Mouse (Mus musculus) layer of hippocampus, adult 8-10 months (tissue): Measurements from ENCODE around the gene Gm17304. TPM values are rescaled to one million over a fixed set of nuclear protein-coding genes. Genes with fewer than 3 reads are reported as not detected.
A peak's percentile ranks its signal among the peaks of the same experiment; 100 is the strongest.

Experiments
- DNase-seq, 2 experiments: peaks; one replicate each; pipeline ENCODE4 v3.0.0; 2022; ENCODE audit warnings: low spot score in 2 of 2
- total RNA-seq, 4 experiments: library from RNA; stranded (reverse); gene quantifications; 2 replicates each; pipeline ENCODE4 v1.2.4; 2022

Gene Gm17304
- not detected for total RNA-seq

- no peak for DNase-seq
Observed at GRCm38 (mm10) chr5:106608798-106609197, at the start of gene Gm17304. Gm17304 (plus strand) TSS chr5:106609098.

DNA sequence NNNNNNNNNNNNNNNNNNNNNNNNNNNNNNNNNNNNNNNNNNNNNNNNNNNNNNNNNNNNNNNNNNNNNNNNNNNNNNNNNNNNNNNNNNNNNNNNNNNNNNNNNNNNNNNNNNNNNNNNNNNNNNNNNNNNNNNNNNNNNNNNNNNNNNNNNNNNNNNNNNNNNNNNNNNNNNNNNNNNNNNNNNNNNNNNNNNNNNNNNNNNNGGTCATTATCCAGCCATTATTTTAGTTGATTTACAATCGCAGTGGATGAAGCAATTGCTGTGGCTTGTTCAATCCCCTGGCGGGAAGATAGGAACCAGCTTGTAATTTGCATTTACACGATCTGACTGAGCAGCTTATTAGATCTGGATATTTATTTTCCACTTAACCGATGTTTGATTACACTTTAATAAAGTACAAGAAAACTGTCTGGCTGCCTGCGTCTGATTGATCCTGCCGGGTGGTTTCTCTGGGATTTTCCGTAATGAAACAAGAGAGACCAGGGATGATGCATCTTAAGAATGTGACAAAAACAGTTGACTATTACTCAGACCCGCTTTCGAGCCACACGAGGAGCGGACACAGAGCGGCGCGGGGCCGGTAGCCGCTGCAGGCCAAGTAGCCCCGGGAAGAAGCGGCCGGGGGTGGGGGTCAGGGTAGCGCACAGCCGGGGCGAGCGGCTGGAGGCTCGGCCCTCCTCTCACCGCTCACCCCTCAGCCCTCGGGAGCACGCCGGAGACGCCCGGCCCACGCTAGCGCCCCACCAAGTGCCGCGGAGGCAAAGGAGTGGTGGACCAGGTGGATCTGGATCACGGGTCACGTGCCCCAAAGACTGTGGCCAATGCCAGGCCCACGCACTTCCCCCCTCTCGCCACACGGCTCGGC is 48.0 kb upstream of the Gm17304 start:
- DNase-seq: peak in 1 of 2 experiments; percentile 18

GRCm38 (mm10) chr5:106561499-106561822 is 47.4 kb upstream of the Gm17304 start:
- no peak for DNase-seq

DNA sequence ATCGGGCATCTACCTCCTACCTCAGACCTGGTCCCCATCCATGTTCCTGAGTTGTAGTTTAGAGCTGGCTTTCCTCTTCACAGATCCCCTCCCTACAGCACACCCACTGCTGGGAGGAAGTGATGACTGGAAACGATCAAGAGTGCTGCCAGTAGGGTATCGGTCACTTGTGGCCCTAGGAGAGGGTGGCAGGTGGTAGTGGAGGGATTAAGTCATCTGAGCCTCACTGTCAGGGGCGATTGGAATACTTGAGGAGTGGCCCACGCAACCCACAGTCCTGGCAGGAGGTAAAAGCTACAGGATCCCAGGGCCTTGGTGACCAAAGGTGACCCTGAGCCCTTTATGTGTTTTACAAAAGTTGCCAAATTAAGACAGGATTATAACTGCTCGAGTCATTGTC is 42.9 kb upstream of the Gm17304 start:
- no peak for DNase-seq

- DNase-seq: peak in 1 of 2 experiments; percentile 8
Observed at GRCm38 (mm10) chr5:106573742-106574559, 34.9 kb upstream of the Gm17304 start.

DNA sequence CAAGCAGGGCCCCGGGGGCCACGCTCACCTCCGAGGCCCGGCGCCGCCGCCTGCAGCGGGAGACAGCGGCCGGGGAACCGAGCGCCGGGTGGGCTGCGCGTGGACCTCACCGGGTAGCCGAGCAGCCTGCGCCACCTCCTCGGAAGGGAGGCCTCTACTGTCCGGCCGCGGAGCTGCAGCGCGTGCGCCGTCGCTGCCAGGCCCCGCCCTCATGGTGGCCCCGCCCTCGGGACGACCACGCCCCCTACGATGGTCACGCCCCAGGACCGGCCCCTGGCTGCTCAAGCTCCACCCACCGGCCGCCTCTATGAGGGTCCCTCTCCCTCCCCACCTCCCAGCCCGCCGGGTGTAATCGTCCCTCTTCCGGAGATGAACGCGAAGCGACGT is 34.3 kb upstream of the Gm17304 start:
- peak; percentile 42 to 81 for DNase-seq

DNA sequence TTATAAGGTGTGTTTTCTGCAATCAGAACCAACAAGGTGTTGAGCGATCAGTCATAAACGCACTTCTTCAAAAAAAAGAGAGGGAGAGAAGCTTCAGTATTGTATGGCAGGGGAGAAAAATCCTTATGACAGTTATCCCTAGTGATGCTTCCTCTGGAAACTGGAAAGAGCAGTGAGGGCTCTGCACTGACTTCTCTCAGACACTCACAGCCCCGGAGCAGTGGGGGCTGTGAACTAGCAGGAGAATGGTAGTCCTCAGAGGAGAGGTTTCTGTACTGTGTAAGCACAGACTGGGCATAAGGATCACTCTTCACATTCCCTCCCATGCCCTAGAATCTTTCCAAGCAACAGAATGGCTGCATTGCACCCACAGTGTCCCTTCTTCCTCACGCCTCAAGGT is 33.8 kb upstream of the Gm17304 start:
- no peak for DNase-seq

DNA sequence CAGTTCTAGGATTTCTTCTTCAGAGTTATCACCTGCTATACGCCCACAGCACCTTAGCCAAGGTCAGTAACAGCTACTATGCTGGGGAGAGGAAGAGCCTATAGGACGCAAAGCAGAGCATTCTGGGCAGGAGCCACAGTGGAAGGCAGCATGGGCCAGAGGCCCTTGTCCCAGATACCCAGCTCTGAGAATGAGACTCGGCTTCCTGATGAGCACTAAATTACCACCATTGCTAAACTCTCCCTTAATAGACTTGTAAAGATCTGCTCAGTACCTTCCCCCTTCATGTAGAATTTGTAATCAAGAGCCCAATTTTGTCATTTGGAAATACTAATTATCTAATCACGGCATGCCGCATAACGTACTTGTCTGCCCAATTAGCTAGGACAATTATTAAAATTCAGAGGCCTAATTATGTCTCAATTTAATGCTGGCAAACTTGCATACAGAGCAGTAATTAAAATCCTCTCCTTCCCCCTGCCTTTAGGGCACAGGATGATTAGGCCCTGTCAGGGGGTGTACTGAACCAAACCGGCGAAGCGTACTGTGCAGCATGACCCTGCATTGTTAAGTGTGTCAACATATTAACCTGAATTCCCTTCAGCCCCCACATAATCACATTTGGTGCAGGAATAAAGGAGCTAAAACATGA is 31.5 kb upstream of the Gm17304 start:
- no peak for DNase-seq

DNA sequence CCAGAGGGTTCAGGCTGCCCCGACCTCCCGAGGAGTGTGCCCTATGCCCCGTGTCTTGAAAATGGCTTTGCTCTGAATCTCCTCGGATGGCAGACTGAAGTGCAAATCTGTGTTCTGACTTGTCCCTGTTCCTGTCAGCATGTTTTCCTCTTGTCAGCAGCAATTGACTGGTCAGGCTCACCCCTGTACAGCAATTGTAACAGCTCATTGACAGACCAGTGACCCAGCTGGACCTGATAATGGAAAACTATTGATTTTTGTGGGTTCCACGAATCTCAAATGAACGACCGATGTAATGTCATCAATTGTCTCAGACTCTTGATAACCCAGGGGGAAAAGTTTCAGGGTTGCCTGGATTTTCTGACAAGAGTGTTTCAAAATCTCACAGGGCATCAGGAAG is 28.0 kb upstream of the Gm17304 start:
- no peak for DNase-seq

DNA sequence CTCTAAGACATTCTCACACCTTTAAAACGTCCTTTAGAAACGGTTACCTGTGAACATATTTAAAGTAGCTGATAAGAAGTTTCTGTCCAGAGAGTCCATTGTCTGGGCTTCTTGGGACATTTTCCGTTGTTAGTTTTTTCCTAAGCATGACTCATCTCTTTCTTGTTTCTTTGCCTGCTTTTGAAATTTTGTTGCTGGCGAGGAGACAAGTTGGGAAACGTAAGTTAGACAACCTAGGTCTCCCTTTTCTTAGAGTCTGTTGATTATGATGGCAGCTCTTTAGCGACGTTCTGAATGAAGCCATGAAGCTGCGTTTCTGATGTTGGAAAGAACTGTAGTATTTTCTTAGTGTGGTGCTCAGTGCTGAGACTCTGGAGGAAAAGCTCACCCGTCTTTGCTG is 19.9 kb upstream of the Gm17304 start:
- no peak for DNase-seq

- DNase-seq: no peak
Observed at GRCm38 (mm10) chr5:106589670-106590069, 19.2 kb upstream of the Gm17304 start.

DNA sequence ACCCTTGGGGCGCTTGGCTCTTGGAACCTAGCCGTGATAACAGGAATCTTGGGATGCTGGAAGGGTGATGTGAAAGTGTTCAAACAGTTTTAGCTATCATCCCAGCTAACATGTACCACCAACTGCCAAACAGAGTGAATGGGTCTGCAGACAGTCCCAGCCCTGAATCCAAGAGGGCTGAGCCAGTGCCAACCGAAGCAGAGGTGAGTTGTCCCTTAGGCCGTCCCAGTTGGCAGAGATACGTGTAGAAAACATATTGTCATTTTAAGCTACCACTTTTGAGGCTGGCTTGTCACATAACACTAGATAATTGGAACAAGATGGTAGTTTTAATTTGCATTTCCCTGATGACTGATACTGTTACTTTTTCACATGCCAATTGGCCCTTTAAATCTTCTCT is 18.2 kb upstream of the Gm17304 start:
- no peak for DNase-seq

DNA sequence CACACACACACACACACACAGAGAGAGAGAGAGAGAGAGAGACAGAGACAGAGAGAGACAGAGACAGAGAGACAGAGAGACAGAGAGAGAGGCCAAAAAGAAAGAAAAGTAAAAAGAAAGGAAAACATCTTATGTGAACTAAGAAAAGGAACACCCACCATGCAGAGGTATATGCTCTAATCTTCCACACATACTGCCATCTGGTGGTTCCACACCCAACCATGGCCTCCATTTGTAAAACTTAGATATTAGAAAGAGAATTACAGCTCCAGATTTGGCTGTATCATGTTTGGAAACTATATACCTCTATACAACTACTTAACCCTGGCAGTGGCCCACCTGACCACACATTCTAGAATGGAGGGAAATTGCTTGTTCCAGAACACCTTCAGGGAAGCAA is 14.5 kb upstream of the Gm17304 start:
- no peak for DNase-seq

GRCm38 (mm10) chr5:106597472-106597871 is 11.4 kb upstream of the Gm17304 start:
- no peak for DNase-seq

- DNase-seq: no peak
Observed at GRCm38 (mm10) chr5:106599482-106599881, 9.4 kb upstream of the Gm17304 start.

GRCm38 (mm10) chr5:106604381-106604780 is 4.5 kb upstream of the Gm17304 start:
- no peak for DNase-seq

DNA sequence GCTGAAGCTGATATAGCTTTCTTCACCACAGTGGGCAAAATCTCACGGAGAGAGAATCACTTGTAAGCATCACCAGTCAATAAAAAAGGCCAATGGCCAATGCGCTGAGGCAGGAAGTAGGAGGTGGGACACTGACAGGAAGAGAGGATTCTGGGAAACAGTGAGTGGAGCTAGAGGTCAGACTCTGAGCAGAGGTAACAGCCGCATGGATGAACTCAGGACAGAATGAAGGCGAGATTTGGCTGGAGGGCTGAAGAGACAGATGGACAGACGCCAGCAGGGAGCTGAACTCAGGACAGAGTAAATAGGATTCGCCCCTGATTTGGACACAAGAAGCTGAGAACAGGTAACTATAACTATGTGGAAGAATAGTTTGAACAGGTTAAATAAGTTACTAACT is 3.8 kb upstream of the Gm17304 start:
- no peak for DNase-seq

- DNase-seq: no peak
Observed at GRCm38 (mm10) chr5:106607081-106607480, 1.8 kb upstream of the Gm17304 start.

GRCm38 (mm10) chr5:106612151-106612550 is 3.3 kb downstream of the Gm17304 start:
- no peak for DNase-seq

DNA sequence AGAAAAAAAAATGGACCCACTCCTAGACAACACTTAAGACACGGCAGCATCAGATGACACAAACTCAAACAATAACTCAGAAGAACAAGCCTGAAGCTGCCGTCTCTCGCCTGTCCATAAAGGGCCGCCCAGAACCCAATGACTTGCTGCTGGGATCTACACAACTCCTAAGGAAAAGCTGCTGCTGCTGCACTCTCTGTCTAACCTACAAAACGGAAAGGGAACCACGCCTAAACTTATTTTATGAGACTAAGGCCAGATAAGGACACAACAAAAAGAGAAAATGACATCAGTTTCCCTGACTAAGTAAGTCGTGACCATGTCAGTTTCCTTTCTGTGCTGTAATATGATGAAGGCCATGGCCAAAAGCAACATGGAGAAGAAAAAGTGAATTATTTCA is 5.7 kb downstream of the Gm17304 start:
- no peak for DNase-seq

DNA sequence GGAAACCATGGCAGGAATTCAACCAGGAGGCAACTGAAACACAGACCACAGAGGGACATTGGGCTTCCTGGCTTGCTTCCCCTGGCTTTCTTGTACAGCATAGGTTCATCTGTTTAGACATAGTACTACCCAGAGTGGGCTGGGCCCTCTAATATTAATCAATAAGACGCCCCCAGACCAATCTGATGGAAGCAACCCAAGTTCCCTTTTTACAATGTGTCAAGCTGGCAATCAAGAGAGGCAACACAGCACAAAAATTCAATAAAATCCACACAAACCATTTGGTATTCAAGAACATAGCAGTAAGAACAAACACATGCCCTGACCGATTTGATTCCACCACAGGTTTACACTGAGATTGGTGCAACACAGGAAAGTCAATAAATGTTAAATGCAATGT is 6.1 kb downstream of the Gm17304 start:
- DNase-seq: peak in 1 of 2 experiments; percentile 15

DNA sequence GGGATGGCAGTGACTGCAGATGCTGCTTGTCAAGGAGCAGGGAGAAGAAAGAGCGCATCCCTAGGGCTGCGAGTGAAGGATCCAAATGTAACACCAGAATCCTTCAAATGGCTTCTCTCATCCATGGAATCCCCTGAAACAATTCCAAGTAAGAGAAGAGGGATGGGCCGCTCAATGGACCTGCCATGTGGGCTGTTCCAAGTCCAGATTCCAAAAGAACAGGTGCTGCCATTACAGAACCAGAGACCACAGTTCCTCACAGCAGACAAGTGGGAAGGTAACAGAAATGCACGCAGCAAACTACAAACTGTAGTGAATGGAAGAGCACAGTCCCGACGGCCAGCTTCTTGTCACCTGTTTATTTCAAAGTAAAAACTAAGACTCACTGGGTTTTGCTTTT is 11.5 kb downstream of the Gm17304 start:
- DNase-seq: no peak
